Mouse (Mus musculus) forebrain, embryonic 10.5 days (tissue): Measurements from ENCODE around the gene Arhgap29. TPM values are rescaled to one million over a fixed set of nuclear protein-coding genes. Genes with fewer than 3 reads are reported as not detected.
A peak's percentile ranks its signal among the peaks of the same experiment; 100 is the strongest.

Experiments
- DNase-seq: peaks from one replicate; pipeline ENCODE4 v3.0.0-alpha.2; 2017; ENCODE audit warnings: low spot score; ENCODE audit errors: extremely low spot score
- H3K27ac ChIP-seq: fragments of 300-500 bp; sonication (generic); 2 replicates; pipeline ENCODE4 v1.5.1; 2016; ENCODE audit warnings: mild to moderate bottlenecking
- H3K27me3 ChIP-seq: fragments of 300-500 bp; sonication (generic); 2 replicates; pipeline ENCODE4 v1.6.1; 2016; ENCODE audit warnings: mild to moderate bottlenecking; ENCODE audit not compliant: poor library complexity, severe bottlenecking
- H3K36me3 ChIP-seq: fragments of 300-500 bp; sonication (generic); replicated peaks from 2 replicates; pipeline ENCODE4 v1.6.1; 2016; ENCODE audit warnings: mild to moderate bottlenecking, moderate library complexity
- H3K4me1 ChIP-seq: fragments of 300-500 bp; sonication (generic); 2 replicates; pipeline ENCODE4 v1.6.1; 2016
- H3K4me3 ChIP-seq: fragments of 300-500 bp; sonication (generic); 2 replicates; pipeline ENCODE4 v1.5.1; 2016; ENCODE audit warnings: mild to moderate bottlenecking, moderate library complexity
- H3K9me3 ChIP-seq: fragments of 300-500 bp; sonication (generic); 2 replicates; pipeline ENCODE4 v1.6.1; 2016; ENCODE audit warnings: mild to moderate bottlenecking, moderate library complexity
- WGBS: fragments of 180-500 bp; shearing (Covaris S2); methylation state at CpG from one replicate; pipeline ENCODE4 v1.1.7; 2016; 5-methylcytosine and 5-hydroxymethylcytosine counted together
- polyA plus RNA-seq: library from polyadenylated mRNA; unstranded; fragments of >200 nt; fragmentation: Nextera tagmentation; extraction: Ambion mirVana; gene quantifications from 2 replicates; pipeline ENCODE4 v1.2.1, GENCODE M21; 2016

Gene Arhgap29
- polyA plus RNA-seq, 1 experiment from 2014 or later, result 33.7 TPM

DNA sequence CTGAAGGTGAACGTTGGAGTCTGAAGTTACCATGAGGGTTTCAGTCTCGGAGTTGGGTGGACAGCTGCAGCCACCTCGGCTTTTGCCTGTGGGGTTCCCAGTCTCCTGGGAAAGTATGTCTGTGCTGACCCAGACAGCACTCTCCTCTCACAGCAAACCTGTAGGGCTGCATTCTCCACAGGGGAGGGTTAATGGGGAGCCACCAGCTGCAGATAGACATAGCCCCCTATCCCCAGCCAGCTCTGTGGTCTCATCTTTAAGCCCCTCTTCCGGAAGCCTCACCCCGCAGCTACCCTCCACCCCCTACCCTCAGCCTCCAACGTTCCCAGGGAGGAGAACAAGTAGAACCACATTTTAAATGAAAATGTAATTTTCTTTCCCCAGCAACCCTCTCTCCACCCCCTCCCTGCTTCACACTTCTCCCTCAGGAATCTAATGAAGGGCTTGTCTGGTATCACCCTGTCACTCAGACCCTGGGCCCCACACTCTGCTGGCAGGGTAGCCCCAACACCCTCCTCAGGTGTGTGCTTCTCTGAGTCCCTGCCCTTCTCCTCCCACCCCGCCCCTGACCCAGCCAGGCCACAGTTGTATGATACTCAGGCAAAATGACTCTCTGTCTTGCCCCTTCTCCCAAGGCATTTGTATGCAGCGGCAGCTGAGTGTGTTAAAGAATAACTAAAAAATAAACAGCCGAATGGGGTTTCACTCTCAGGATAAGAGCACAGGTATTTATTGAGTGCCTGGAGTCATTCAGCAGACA, 106.3 kb downstream of the Arhgap29 start:
- H3K4me3 ChIP-seq, result no peak overlapping the region
- no peak for DNase-seq
- no peaks in the 10 kb centered on the region for H3K36me3 ChIP-seq
- H3K9me3 ChIP-seq, result no peaks in the 10 kb centered on the region
- H3K27ac ChIP-seq, result 0 out of 2 replicates have a peak overlapping the region, but pooled peaks have one; percentile 20
- WGBS, result 63% methylated on average over 9 of the region's 9 CpGs
- peaks cover 56% of the 10 kb centered on the region for H3K27me3 ChIP-seq
- peaks cover 25% of the 10 kb centered on the region for H3K4me1 ChIP-seq

DNA sequence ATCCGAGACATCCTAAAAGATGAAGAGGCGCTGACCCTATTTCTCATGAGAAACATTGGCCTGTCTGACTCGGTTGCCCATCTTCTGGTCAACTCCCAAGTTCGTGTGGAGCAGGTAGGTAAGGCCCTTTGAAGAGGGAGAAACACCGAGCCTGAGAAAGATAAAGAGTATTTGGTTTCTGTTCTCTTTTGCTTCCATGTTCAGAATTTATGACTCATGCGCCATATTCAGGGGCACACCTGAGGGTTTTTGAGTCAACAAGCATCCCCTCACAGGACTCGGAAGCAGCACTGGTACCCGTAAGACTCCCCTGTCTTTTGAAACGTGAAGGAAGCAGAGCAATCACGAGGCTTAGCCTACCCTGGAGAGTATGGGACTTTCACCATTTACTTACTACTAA, 110.2 kb downstream of the Arhgap29 start:
- Histone ChIP-seq H3K36me3 (no peaks in the 10 kb centered on the region), H3K4me3 (no peak overlapping the region), H3K9me3 (no peaks in the 10 kb centered on the region), H3K27ac (no peak overlapping the region), H3K27me3 (peaks cover 24% of the 10 kb centered on the region; the same call in 1 of the 2 replicates), H3K4me1 (peaks cover 3% of the 10 kb centered on the region; the same call in 1 of the 2 replicates)
- WGBS, result 90% methylated on average over 10 of the region's 10 CpGs
- no peak for DNase-seq

DNA sequence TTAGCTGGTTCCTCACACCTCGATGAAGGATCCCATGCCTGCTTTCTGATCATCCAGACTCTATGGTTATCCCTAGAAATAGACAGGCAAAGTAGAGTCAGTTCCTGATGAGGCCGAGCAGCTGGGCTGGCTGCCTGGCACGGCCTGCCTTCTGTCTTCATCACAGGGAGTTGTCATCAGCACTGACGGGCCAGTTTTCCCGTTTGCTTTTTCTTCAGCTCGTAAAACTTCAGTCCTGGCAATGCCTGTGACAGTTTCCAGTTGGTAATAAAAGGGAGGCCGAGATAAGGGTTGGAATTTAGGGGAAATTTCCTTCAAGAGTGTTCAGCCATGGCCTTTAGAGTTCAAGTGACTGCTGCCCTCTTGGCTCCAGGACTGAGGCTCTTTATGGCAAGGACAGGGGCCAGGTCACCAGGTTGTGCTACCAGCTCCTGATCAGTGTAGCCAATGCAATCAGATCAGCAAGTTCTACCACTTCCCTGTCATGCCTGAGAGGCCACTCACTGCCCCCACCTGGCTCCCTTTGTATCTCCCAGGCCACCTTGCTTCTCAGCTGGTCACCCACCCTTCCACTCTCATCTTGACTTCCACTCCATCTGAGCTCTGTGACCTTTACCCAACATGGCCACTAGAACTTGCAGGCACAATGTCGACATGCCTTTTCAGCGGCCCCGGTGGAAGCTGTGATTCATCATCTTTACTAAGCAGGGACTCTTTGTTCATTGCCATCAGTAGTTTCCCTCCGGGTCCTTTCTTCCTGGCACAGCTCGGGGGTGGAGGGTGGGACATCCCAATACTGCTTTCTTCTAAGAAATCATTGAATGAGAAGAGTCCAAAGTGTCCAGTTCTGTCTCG, 112.4 kb downstream of the Arhgap29 start:
- H3K27me3 ChIP-seq, result peaks cover 4% of the 10 kb centered on the region; the same call in 1 of the 2 replicates
- no peaks in the 10 kb centered on the region for H3K36me3 ChIP-seq
- DNase-seq, result no peak
- H3K27ac ChIP-seq, result no peak overlapping the region
- no peaks in the 10 kb centered on the region for H3K4me1 ChIP-seq
- WGBS, result 91% methylated on average over 13 of the region's 13 CpGs
- H3K4me3 ChIP-seq, result no peak overlapping the region
- no peaks in the 10 kb centered on the region for H3K9me3 ChIP-seq

Other genes starting within 250 kb of the Arhgap29 start
- 8.2 and 9.8 TPM in 2 replicates for gene F3, start 229.0 kb upstream of the Arhgap29 start, polyA plus RNA-seq
- 45.6 and 46.6 TPM in 2 replicates for gene Abcd3, start 137.2 kb upstream of the Arhgap29 start, polyA plus RNA-seq
- gene Abca4, start 91.9 kb downstream of the Arhgap29 start, polyA plus RNA-seq, result 1.7 and 2.1 TPM in 2 replicates